Mouse (Mus musculus) left cerebral cortex, postnatal 10 days (tissue): ENCODE data around the gene Gm21776. TPM values are rescaled to one million over a fixed set of nuclear protein-coding genes. Genes with fewer than 3 reads are reported as not detected.
"Not testable (repeated sequence)": the region's sequence is repeated elsewhere in the genome, so short reads cannot be mapped to it uniquely, and the experiment has no call there.

Experiments used
- DNase-seq, 2 experiments: peaks; one replicate each; pipeline ENCODE4 v3.0.0; 2021 to 2022; ENCODE audit warnings: low spot score in 2 of 2, mixed read lengths in 1 of 2; ENCODE audit errors: extremely low spot score in 1 of 2
- intact Hi-C: fragments of 180-260 bp; cut with DNase I; formaldehyde crosslinking; loops from one replicate; pipeline ENCODE4 v1.15.1; 2025
- total RNA-seq, 2 experiments: library from RNA; stranded (reverse); gene quantifications; 2 replicates each; pipeline ENCODE4 v1.2.3; 2021

Gm21776 gene
- total RNA-seq, result not detected

- intact Hi-C loops, DNase-seq: not testable (repeated sequence)
These were observed at the start of gene Gm21776 for GRCm38 (mm10) chrY:76378362-76378761. Gene Gm21776 (plus strand): TSS chrY:76378662.
